Mouse (Mus musculus) CH12.LX (cell line): Measurements from ENCODE around the gene Arl16.

ENCODE experiments used
- BHLHE40 ChIP-seq: IDR thresholded peaks from 2 replicates; pipeline ENCODE4 v1.6.1; 2011; ENCODE audit warnings: mild to moderate bottlenecking, low read depth, low read length, improper control_type of control experiment
- CHD1 ChIP-seq: IDR thresholded peaks from 2 replicates; pipeline ENCODE4 v1.6.1; 2012; ENCODE audit warnings: low read depth, low read length, improper control_type of control experiment, inconsistent platforms
- CTCF ChIP-seq, 2 experiments: IDR thresholded peaks in 1 of 2; conservative IDR thresholded peaks in 1 of 2; 2 replicates each; pipeline ENCODE4 v1.5.1; 2011 to 2012; ENCODE audit warnings: low read depth in 2 of 2, low read length in 2 of 2, improper control_type of control experiment in 1 of 2, inconsistent platforms in 1 of 2, mild to moderate bottlenecking in 1 of 2, moderate library complexity in 1 of 2
- EP300 ChIP-seq: IDR thresholded peaks from 2 replicates; pipeline ENCODE4 v1.6.1; 2011; ENCODE audit warnings: low read length, improper control_type of control experiment
- ETS1 ChIP-seq: conservative IDR thresholded peaks from 2 replicates; pipeline ENCODE4 v1.6.1; 2012; ENCODE audit warnings: low read depth, mild to moderate bottlenecking, inconsistent platforms, low read length, improper control_type of control experiment, moderate library complexity
- GABPA ChIP-seq: IDR thresholded peaks from 2 replicates; pipeline ENCODE4 v1.6.1; 2012; ENCODE audit warnings: low read depth, low read length, improper control_type of control experiment, inconsistent platforms; ENCODE audit not compliant: insufficient replicate concordance
- HCFC1 ChIP-seq: IDR thresholded peaks from 2 replicates; pipeline ENCODE4 v1.6.1; 2012; ENCODE audit warnings: low read depth, mild to moderate bottlenecking, inconsistent platforms, low read length, improper control_type of control experiment
- MYC ChIP-seq: IDR thresholded peaks from 2 replicates; pipeline ENCODE4 v1.6.1; 2011; ENCODE audit warnings: low read depth, mild to moderate bottlenecking, improper control_type of control experiment, low read length
- NELFE ChIP-seq: IDR thresholded peaks from 2 replicates; pipeline ENCODE4 v1.6.1; 2011; ENCODE audit warnings: low read depth, low read length, improper control_type of control experiment
- POLR2A ChIP-seq: IDR thresholded peaks from 2 replicates; pipeline ENCODE4 v1.6.1; 2011; ENCODE audit warnings: low read depth, mild to moderate bottlenecking, improper control_type of control experiment, low read length
- POLR2AphosphoS2 ChIP-seq: IDR thresholded peaks from 2 replicates; pipeline ENCODE4 v1.6.1; 2011; ENCODE audit warnings: low read depth, low read length, improper control_type of control experiment
- TCF12 ChIP-seq: IDR thresholded peaks from 2 replicates; pipeline ENCODE4 v1.6.1; 2014; ENCODE audit warnings: low read depth, mild to moderate bottlenecking, inconsistent platforms, low read length, improper control_type of control experiment
- USF1 ChIP-seq: IDR thresholded peaks from 2 replicates; pipeline ENCODE4 v1.6.1; 2014; ENCODE audit warnings: low read depth, mild to moderate bottlenecking, inconsistent platforms, low read length, improper control_type of control experiment
- ZC3H11A ChIP-seq: IDR thresholded peaks from 2 replicates; pipeline ENCODE4 v1.6.1; 2012; ENCODE audit warnings: low read depth, mild to moderate bottlenecking, inconsistent platforms, low read length, improper control_type of control experiment

- TF ChIP-seq MYC (no peak), CTCF (conservative IDR thresholded peaks at IDR 0.05 in 1 of 2, IDR thresholded peaks at IDR 0.05 in 1 of 2; ENCODE audit: low read depth in 2 of 2, low read length in 2 of 2) (no peak), ETS1 (no peak), EP300 (no peak), NELFE (no peak), POLR2A (no peak), POLR2AphosphoS2 (no peak), USF1 (no peak), TCF12 (no peak), HCFC1 (no peak), BHLHE40 (no peak), ZC3H11A (no peak), CHD1 (no peak), GABPA (no peak)
Measured at GRCm38 (mm10) chr11:120497436-120497835, 30.0 kb upstream of the Arl16 start.
